9 mouse cellular contexts compared by ENCODE assay signal in the genomic region with DNA sequence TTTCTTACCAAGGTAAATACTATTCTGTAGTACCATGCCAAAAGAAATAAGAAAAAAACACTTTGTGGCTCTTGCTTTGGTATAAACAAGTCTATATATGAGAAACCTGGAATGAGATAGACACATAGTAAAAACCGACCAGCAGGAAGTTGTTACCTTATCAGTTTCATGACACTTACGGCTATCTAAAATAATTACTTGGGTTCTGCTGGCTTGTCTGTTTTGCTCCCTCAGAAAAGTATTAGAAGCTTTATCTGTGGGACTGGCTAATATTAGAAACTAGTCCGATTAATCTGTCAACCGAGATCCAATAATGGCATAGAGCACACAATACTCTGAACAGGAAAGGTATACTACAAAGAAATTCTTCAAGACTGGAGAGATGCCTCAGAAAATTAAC.
"Had no signal": no experiment of that assay in that cellular context is flagged by ENCODE, and none has a peak within 500 bp of the region (broad histone marks: within the 10 kb centered on the region; RNA-seq: fewer than 3 reads in every experiment).

No protein-coding gene starts in this region.

- H3K9me3 ChIP-seq: limb, embryonic 15.5 days; midbrain, embryonic 13.5 days had no signal

- H3K4me1 ChIP-seq: limb, embryonic 15.5 days; midbrain, embryonic 13.5 days had no signal

- H3K4me3 ChIP-seq: limb, embryonic 15.5 days; midbrain, embryonic 13.5 days had no signal

- ATAC-seq: midbrain, embryonic 13.5 days had no signal

- DNase-seq: kidney, adult 8-10 months; kidney, postnatal 25 days; lung, embryonic 14.5 days; lung, postnatal 10 days; thymus, postnatal 14 days had no signal

- H3K36me3 ChIP-seq: limb, embryonic 15.5 days; midbrain, embryonic 13.5 days had no signal

- H3K9ac ChIP-seq: limb, embryonic 15.5 days; lung, embryonic 14.5 days; midbrain, embryonic 13.5 days had no signal

- H3K27ac ChIP-seq: limb, embryonic 15.5 days; macrophage; midbrain, embryonic 13.5 days; stomach, postnatal 0 days had no signal

- H3K4me2 ChIP-seq: limb, embryonic 15.5 days; lung, embryonic 14.5 days; midbrain, embryonic 13.5 days had no signal

- H3K27me3 ChIP-seq: limb, embryonic 15.5 days; midbrain, embryonic 13.5 days had no signal
